Mouse (Mus musculus) myocyte (in vitro differentiated cells): ENCODE measurements around the gene Rpn2. TPM values are rescaled to one million over a fixed set of nuclear protein-coding genes. Genes with fewer than 3 reads are reported as not detected.

Experiments used
- H3K27me3 ChIP-seq: one replicate; pipeline ENCODE4 v1.6.1; 2011; ENCODE audit not compliant: control insufficient read depth, insufficient read depth, insufficient read length
- H3K36me3 ChIP-seq: one replicate; pipeline ENCODE4 v1.6.1; 2011; ENCODE audit not compliant: control insufficient read depth, insufficient read depth
- H3K4me2 ChIP-seq: one replicate; pipeline ENCODE4 v1.6.1; 2011; ENCODE audit warnings: low read depth, control low read depth
- H3K4me3 ChIP-seq: one replicate; pipeline ENCODE4 v1.5.1; 2011; ENCODE audit warnings: mild to moderate bottlenecking, control low read depth, moderate library complexity
- H3K79me2 ChIP-seq: one replicate; pipeline ENCODE4 v1.6.1; 2011; ENCODE audit not compliant: control insufficient read depth, insufficient read depth
- H3ac ChIP-seq: one replicate; pipeline ENCODE4 v1.6.1; 2011; ENCODE audit not compliant: control insufficient read depth, insufficient read length
- CEBPB ChIP-seq: IDR thresholded peaks from 2 replicates; pipeline ENCODE4 v1.6.1; 2011; ENCODE audit warnings: mild to moderate bottlenecking, moderate library complexity; ENCODE audit not compliant: poor library complexity, insufficient read depth, severe bottlenecking
- E2F4 ChIP-seq: IDR thresholded peaks from one replicate; pipeline ENCODE4 v1.6.1; 2011; ENCODE audit warnings: mild to moderate bottlenecking, control low read depth, moderate library complexity; ENCODE audit not compliant: insufficient read depth
- MAX ChIP-seq: IDR thresholded peaks from one replicate; pipeline ENCODE4 v1.6.1; 2011; ENCODE audit warnings: low read depth, mild to moderate bottlenecking, control low read depth
- MYOD1 ChIP-seq, 3 experiments: IDR thresholded peaks; one replicate each; pipeline ENCODE4 v1.6.1; 2011; ENCODE audit warnings: control low read depth in 2 of 3, low read depth in 2 of 3, mild to moderate bottlenecking in 2 of 3, moderate library complexity in 1 of 3; ENCODE audit not compliant: insufficient read length in 2 of 3, control insufficient read depth in 1 of 3
- MYOG ChIP-seq, 3 experiments: IDR thresholded peaks; one replicate each; pipeline ENCODE4 v1.6.1; 2011; ENCODE audit warnings: control low read depth in 2 of 3, low read depth in 2 of 3, mild to moderate bottlenecking in 2 of 3; ENCODE audit not compliant: insufficient read length in 2 of 3, control insufficient read depth in 1 of 3, insufficient read depth in 1 of 3
- POLR2A ChIP-seq: IDR thresholded peaks from one replicate; pipeline ENCODE4 v1.6.1; 2011; ENCODE audit warnings: low read depth, mild to moderate bottlenecking, control low read depth, moderate library complexity; ENCODE audit not compliant: insufficient read length
- POLR2AphosphoS2 ChIP-seq: IDR thresholded peaks from one replicate; pipeline ENCODE4 v1.6.1; 2011; ENCODE audit warnings: low read depth, control low read depth; ENCODE audit not compliant: insufficient read length
- REST ChIP-seq: IDR thresholded peaks from one replicate; pipeline ENCODE4 v1.6.1; 2011; ENCODE audit warnings: mild to moderate bottlenecking, control low read depth, moderate library complexity; ENCODE audit not compliant: insufficient read depth, insufficient read length
- SRF ChIP-seq: IDR thresholded peaks from one replicate; pipeline ENCODE4 v1.6.1; 2011; ENCODE audit warnings: low read depth; ENCODE audit not compliant: control insufficient read depth, insufficient read length
- TCF12 ChIP-seq: IDR thresholded peaks from one replicate; pipeline ENCODE4 v1.6.1; 2011; ENCODE audit warnings: mild to moderate bottlenecking, control low read depth; ENCODE audit not compliant: poor library complexity, insufficient read depth, severe bottlenecking
- TCF3 ChIP-seq: IDR thresholded peaks from one replicate; pipeline ENCODE4 v1.6.1; 2011; ENCODE audit warnings: low read depth, control low read depth; ENCODE audit not compliant: insufficient read length
- USF1 ChIP-seq: IDR thresholded peaks from one replicate; pipeline ENCODE4 v1.6.1; 2011; ENCODE audit warnings: low read depth, mild to moderate bottlenecking, control low read depth, moderate library complexity
- polyA plus RNA-seq: library from polyadenylated mRNA; unstranded; fragments of >200 nt; fragmentation: generic; extraction: Trizol; gene quantifications from one replicate; pipeline ENCODE4 v1.2.1, GENCODE M21; 2012; ENCODE audit warnings: missing spikeins

The Rpn2 gene
- polyA plus RNA-seq, 1 experiment, result 203 TPM

- TF ChIP-seq MYOG (IDR thresholded peaks at IDR 0.05; ENCODE audit: control insufficient read depth in 1 of 3, insufficient read depth in 1 of 3, insufficient read length in 2 of 3, low read depth in 2 of 3) (no peak), REST (no peak)
- Histone ChIP-seq H3ac (no peak overlapping the region), H3K27me3 (no peaks in the 10 kb centered on the region), H3K4me2 (no peak overlapping the region), H3K36me3 (peaks cover 60% of the 10 kb centered on the region), H3K79me2 (no peaks in the 10 kb centered on the region), H3K4me3 (no peak overlapping the region)
Observed at GRCm38 (mm10) chr2:157308273-157308917, 29.6 kb downstream of the Rpn2 start.

- TF ChIP-seq POLR2AphosphoS2 (no peak), TCF12 (no peak), E2F4 (no peak), MAX (no peak), REST (no peak), SRF (no peak), MYOG (IDR thresholded peaks at IDR 0.05; ENCODE audit: control insufficient read depth in 1 of 3, insufficient read depth in 1 of 3, insufficient read length in 2 of 3, low read depth in 2 of 3) (no peak), CEBPB (no peak), MYOD1 (IDR thresholded peaks at IDR 0.05; ENCODE audit: control insufficient read depth in 1 of 3, insufficient read length in 2 of 3, low read depth in 2 of 3) (no peak), POLR2A (no peak), USF1 (no peak), TCF3 (no peak)
- Histone ChIP-seq H3K27me3 (no peaks in the 10 kb centered on the region), H3K4me3 (no peak overlapping the region), H3K36me3 (peaks cover 60% of the 10 kb centered on the region), H3ac (no peak overlapping the region), H3K4me2 (no peak overlapping the region), H3K79me2 (no peaks in the 10 kb centered on the region)
Observed at GRCm38 (mm10) chr2:157309611-157310010, 30.8 kb downstream of the Rpn2 start.

GRCm38 (mm10) chr2:157310963-157311637, 32.3 kb downstream of the Rpn2 start:
- H3K4me2 ChIP-seq, result no peak overlapping the region
- H3K4me3 ChIP-seq, result no peak overlapping the region
- TF ChIP-seq POLR2A (no peak), TCF3 (no peak), CEBPB (no peak), TCF12 (no peak), POLR2AphosphoS2 (no peak), MAX (no peak), REST (no peak), E2F4 (no peak), USF1 (no peak), SRF (no peak), MYOG (IDR thresholded peaks at IDR 0.05; ENCODE audit: control insufficient read depth in 1 of 3, insufficient read depth in 1 of 3, insufficient read length in 2 of 3, low read depth in 2 of 3) (no peak), MYOD1 (IDR thresholded peaks at IDR 0.05; ENCODE audit: control insufficient read depth in 1 of 3, insufficient read length in 2 of 3, low read depth in 2 of 3) (no peak)
- no peak overlapping the region for H3ac ChIP-seq
- H3K79me2 ChIP-seq, result no peaks in the 10 kb centered on the region
- H3K27me3 ChIP-seq, result no peaks in the 10 kb centered on the region
- H3K36me3 ChIP-seq, result peaks cover 60% of the 10 kb centered on the region

- Histone ChIP-seq H3K27me3 (no peaks in the 10 kb centered on the region), H3K4me3 (no peak overlapping the region), H3K36me3 (peaks cover 41% of the 10 kb centered on the region), H3ac (no peak overlapping the region), H3K79me2 (no peaks in the 10 kb centered on the region), H3K4me2 (no peak overlapping the region)
- TF ChIP-seq CEBPB (no peak), USF1 (no peak), MYOD1 (IDR thresholded peaks at IDR 0.05; ENCODE audit: control insufficient read depth in 1 of 3, insufficient read length in 2 of 3, low read depth in 2 of 3) (no peak), TCF12 (no peak), MYOG (IDR thresholded peaks at IDR 0.05; ENCODE audit: control insufficient read depth in 1 of 3, insufficient read depth in 1 of 3, insufficient read length in 2 of 3, low read depth in 2 of 3) (no peak), SRF (no peak), E2F4 (no peak), POLR2A (no peak), MAX (no peak), TCF3 (no peak)
Observed at GRCm38 (mm10) chr2:157313718-157314117, 34.9 kb downstream of the Rpn2 start.

GRCm38 (mm10) chr2:157314310-157314709, 35.5 kb downstream of the Rpn2 start:
- no peak overlapping the region for H3ac ChIP-seq
- TF ChIP-seq REST (no peak), POLR2AphosphoS2 (no peak), CEBPB (no peak), USF1 (no peak), TCF12 (no peak), TCF3 (no peak), POLR2A (no peak), MYOG (IDR thresholded peaks at IDR 0.05; ENCODE audit: control insufficient read depth in 1 of 3, insufficient read depth in 1 of 3, insufficient read length in 2 of 3, low read depth in 2 of 3) (no peak), SRF (no peak), E2F4 (no peak), MAX (no peak), MYOD1 (IDR thresholded peaks at IDR 0.05; ENCODE audit: control insufficient read depth in 1 of 3, insufficient read length in 2 of 3, low read depth in 2 of 3) (no peak)
- no peak overlapping the region for H3K4me3 ChIP-seq
- H3K36me3 ChIP-seq, result peaks cover 41% of the 10 kb centered on the region
- no peaks in the 10 kb centered on the region for H3K27me3 ChIP-seq
- no peak overlapping the region for H3K4me2 ChIP-seq
- H3K79me2 ChIP-seq, result no peaks in the 10 kb centered on the region
